Mouse (Mus musculus) bone marrow, adult 2 months (tissue): Measurements from ENCODE around the gene Diaph3.

Experiments
- CTCF ChIP-seq: fragments of 200-500 bp; IDR thresholded peaks from 2 replicates; pipeline ENCODE4 v1.5.1; 2011; ENCODE audit warnings: low read length, control low read depth; ENCODE audit not compliant: control insufficient read depth, insufficient read depth
- POLR2A ChIP-seq: fragments of 200-500 bp; IDR thresholded peaks from 2 replicates; pipeline ENCODE4 v1.6.1; 2011; ENCODE audit warnings: low read depth, mild to moderate bottlenecking, control low read depth, low read length, borderline replicate concordance; ENCODE audit not compliant: control insufficient read depth

DNA sequence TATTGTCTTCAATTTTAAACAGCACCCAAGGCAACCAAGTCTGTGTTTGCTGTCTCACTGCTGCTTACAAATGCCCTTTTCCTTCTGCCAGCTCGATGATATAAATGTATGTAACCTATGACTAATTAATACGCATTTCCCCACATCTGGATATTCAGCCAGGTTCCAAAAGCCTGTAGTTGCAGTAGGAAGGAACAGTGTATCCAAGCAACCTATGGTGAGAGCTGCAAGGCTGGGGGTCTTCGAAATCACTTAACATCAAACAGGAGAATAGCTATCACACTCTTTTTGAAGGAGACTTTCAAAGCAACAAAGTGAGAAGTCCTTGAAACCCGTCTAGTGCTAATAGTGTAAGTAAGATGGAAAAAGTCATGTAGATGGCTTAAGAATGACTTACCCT lies 391.6 kb downstream of the Diaph3 start:
- no peak for TF ChIP-seq CTCF
- no peak for TF ChIP-seq POLR2A
